Mouse (Mus musculus) liver, adult 2 months (tissue): ENCODE data around the gene Npm3.

Experiments used
- CTCF ChIP-seq: fragments of 200-500 bp; IDR thresholded peaks from 2 replicates; pipeline ENCODE4 v1.5.1; 2011; ENCODE audit warnings: low read depth, low read length, control low read depth
- POLR2A ChIP-seq: fragments of 200-500 bp; IDR thresholded peaks from 2 replicates; pipeline ENCODE4 v1.6.1; 2011; ENCODE audit warnings: low read length, control low read depth; ENCODE audit not compliant: insufficient read depth; ENCODE audit errors: extremely low read depth

DNA sequence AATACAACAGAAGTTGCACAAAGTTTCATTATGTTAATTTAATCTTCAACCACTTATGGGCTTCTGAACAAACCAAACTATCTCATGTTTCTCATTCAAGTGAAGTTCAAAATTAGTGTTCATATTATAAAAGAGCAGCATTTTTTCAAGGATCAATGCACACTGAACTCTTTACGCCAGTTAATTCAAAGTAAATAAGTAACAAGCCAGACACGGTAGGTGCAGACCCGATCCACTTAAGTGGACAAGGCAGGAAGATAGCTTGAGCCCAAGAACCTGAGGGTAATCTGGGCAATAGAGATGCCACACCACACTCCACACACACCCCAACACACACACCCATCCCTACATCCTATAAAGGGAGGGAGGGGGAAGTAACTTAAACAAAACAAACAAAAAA, 4.2 kb upstream of the Npm3 start:
- TF ChIP-seq POLR2A = no peak
- no peak for TF ChIP-seq CTCF
